Mouse (Mus musculus) cerebellum, adult 2 months (tissue): ENCODE results near the gene Crat.

ENCODE experiments used
- CTCF ChIP-seq: fragments of 200-500 bp; IDR thresholded peaks from 2 replicates; pipeline ENCODE4 v1.5.1; 2011; ENCODE audit warnings: low read depth, mild to moderate bottlenecking, control low read depth, low read length, moderate library complexity, borderline replicate concordance; ENCODE audit not compliant: insufficient read depth
- POLR2A ChIP-seq: fragments of 200-500 bp; IDR thresholded peaks from 2 replicates; pipeline ENCODE4 v1.6.1; 2011; ENCODE audit warnings: low read length, control low read depth, borderline replicate concordance; ENCODE audit not compliant: insufficient read depth

GRCm38 (mm10) chr2:30451525-30451924 is 35.9 kb upstream of the Crat start:
- TF ChIP-seq POLR2A (no peak), CTCF (no peak)
